ENCODE assay signal across 8 mouse cellular contexts in the genomic region with DNA sequence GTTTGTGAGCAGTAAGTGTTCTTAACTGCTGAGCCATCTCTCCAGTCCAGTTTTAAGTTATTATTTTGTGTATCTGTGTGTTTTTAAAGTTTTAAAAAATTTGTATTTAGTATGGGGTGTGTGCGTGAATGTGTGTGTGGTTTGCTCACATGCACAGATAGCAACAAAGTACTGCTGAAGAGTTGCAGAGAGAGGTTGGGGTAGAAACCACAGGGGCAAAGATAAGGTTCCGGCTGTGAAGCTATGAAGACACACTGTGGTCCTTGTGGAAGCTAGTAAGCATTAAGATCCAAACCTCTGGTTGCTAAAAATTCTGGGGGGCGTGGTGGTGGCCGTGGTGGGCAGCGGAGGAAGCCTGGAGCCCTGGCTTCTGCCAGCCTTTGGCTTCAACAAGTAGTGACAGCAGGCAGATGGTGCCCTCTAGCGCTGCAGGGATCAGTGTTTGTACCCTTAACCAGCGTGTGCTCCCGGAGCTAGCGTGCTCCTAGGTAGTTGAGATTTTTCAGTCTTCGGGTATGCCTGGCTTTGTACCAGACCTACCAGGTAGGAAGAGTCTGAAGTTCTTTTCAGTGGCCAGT. TPM values are rescaled to one million over a fixed set of nuclear protein-coding genes. Genes with fewer than 3 reads are reported as not detected.
A peak's percentile ranks its signal among the peaks of the same experiment; 100 is the strongest.
DNase-seq lines count a peak whose midpoint lies in the region; ATAC-seq lines count a peak whose summit lies in the region.

No protein-coding gene starts in this region.

- H3K4me2 ChIP-seq in liver, embryonic 11.5 days, result peak overlapping the region; percentile 23

- H3K27ac ChIP-seq in liver, embryonic 11.5 days (ENCODE audit: low read depth, low read length), result peak overlapping the region; percentile 2; the same call in 1 of the 2 replicates

- no peaks in the 10 kb centered on the region for H3K27me3 ChIP-seq in liver, embryonic 11.5 days (replicated peaks; ENCODE audit: control insufficient read depth, insufficient read depth, low read length)

- DNase-seq in left cerebral cortex, adult 18-20 months (ENCODE audit: low spot score in 2 of 2), result peak; percentile 30 to 56
- no peak for DNase-seq in left cerebral cortex, adult 8-10 months (ENCODE audit: low spot score in 2 of 2)
- peak; percentile 75 to 80 for DNase-seq in adrenal gland, postnatal 36 days
- DNase-seq in liver, embryonic 11.5 days (ENCODE audit: low spot score), result no peak
- DNase-seq in retina, postnatal 1 day, result peak; percentile 63

- WGBS in liver, embryonic 11.5 days, result 37% methylated on average over 10 of the region's 10 CpGs

- H3K9ac ChIP-seq in liver, embryonic 11.5 days (ENCODE audit: low read depth, low read length), result 0 out of 2 replicates have a peak overlapping the region, but pooled peaks have one; percentile 7

- H3K36me3 ChIP-seq in liver, embryonic 11.5 days (ENCODE audit: control insufficient read depth, insufficient read depth, low read length), result no peaks in the 10 kb centered on the region

- no peaks in the 10 kb centered on the region for H3K9me3 ChIP-seq in liver, embryonic 11.5 days (ENCODE audit: control insufficient read depth, low read length)

- H3K4me3 ChIP-seq in liver, embryonic 11.5 days (ENCODE audit: low read depth, low read length), result no peak overlapping the region

- H3K4me1 ChIP-seq in liver, embryonic 11.5 days (replicated peaks; ENCODE audit: control insufficient read depth, insufficient read depth, low read length), result peaks cover 17% of the 10 kb centered on the region

- peak; percentile 64 for ATAC-seq in granulocyte monocyte progenitor cell, adult 5-6 weeks (replicated peaks; ENCODE audit: poor library complexity, severe bottlenecking)
- ATAC-seq in liver, embryonic 11.5 days (replicated peaks; ENCODE audit: low FRiP score), result no peak
- ATAC-seq in inflammation-experienced regulatory T-cells, adult 6 months, result no peak
- ATAC-seq in erythroid progenitor cell, adult 5-6 weeks (replicated peaks; ENCODE audit: low FRiP score, poor library complexity, severe bottlenecking), result no peak

RNA-seq across cellular contexts. Expression of gene Aacs, which starts 13.7 kb away (rescaled TPM):
- total RNA-seq in left cerebral cortex, adult 18-20 months (2021), result 10 to 100 TPM; 45.7 to 49.5 TPM
- total RNA-seq in left cerebral cortex, adult 8-10 months (2022), result 10 to 100 TPM; 40.9 to 49.1 (median 44.4) TPM
- 100 to 1,000 TPM in 1 of 2 experiments, 10 to 100 TPM in 1; 96.1 to 101 TPM for total RNA-seq in adrenal gland, postnatal 36 days (2021)
- total RNA-seq in granulocyte monocyte progenitor cell, adult 5-6 weeks (2014; fragmentation: Nextera tagmentation), result 10.3 and 15.1 TPM in 2 replicates
- 11.7 and 12.2 TPM in 2 replicates for total RNA-seq in granulocyte monocyte progenitor cell, adult 5-6 weeks (2017)
- polyA plus RNA-seq in liver, embryonic 11.5 days (2014; fragmentation: Nextera tagmentation; extraction: Ambion mirVana), result 29.3 and 29.7 TPM in 2 replicates
- 10 to 100 TPM; 22.5 to 25.4 (median 24.7) TPM for polyA plus RNA-seq in inflammation-experienced regulatory T-cells, adult 6 months (2017; shearing (Covaris generic))
- 6.5 and 13.4 TPM in 2 replicates for total RNA-seq in erythroid progenitor cell, adult 5-6 weeks (2015; ENCODE audit: low replicate concordance)
- total RNA-seq in erythroid progenitor cell, adult 5-6 weeks (2017; ENCODE audit: low replicate concordance), result 1.2 and 7.1 TPM in 2 replicates

RNA-seq across cellular contexts. Expression of gene Bri3bp, which starts 20.6 kb away (rescaled TPM):
- total RNA-seq in left cerebral cortex, adult 18-20 months (2021), result 10 to 100 TPM; 91.8 to 96.3 TPM
- 10 to 100 TPM; 81.9 to 94.4 (median 86.6) TPM for total RNA-seq in left cerebral cortex, adult 8-10 months (2022)
- 10 to 100 TPM; 25.6 to 39.0 TPM for total RNA-seq in adrenal gland, postnatal 36 days (2021)
- total RNA-seq in granulocyte monocyte progenitor cell, adult 5-6 weeks (2014; fragmentation: Nextera tagmentation), result 43.5 and 68.5 TPM in 2 replicates
- total RNA-seq in granulocyte monocyte progenitor cell, adult 5-6 weeks (2017), result 24.4 and 25.4 TPM in 2 replicates
- 63.6 and 67.9 TPM in 2 replicates for polyA plus RNA-seq in liver, embryonic 11.5 days (2014; fragmentation: Nextera tagmentation; extraction: Ambion mirVana)
- polyA plus RNA-seq in inflammation-experienced regulatory T-cells, adult 6 months (2017; shearing (Covaris generic)), result 10 to 100 TPM in 1 of 3 experiments, 1 to 10 TPM in 2; 5.6 to 12.9 (median 8.3) TPM
- 5.4 and 10.5 TPM in 2 replicates for total RNA-seq in erythroid progenitor cell, adult 5-6 weeks (2015; ENCODE audit: low replicate concordance)
- 2.0 and 2.4 TPM in 2 replicates for total RNA-seq in erythroid progenitor cell, adult 5-6 weeks (2017; ENCODE audit: low replicate concordance)

RNA-seq across cellular contexts. Expression of gene Dhx37, which starts 28.0 kb away (rescaled TPM):
- 10 to 100 TPM; 11.9 to 14.6 TPM for total RNA-seq in left cerebral cortex, adult 18-20 months (2021)
- total RNA-seq in left cerebral cortex, adult 8-10 months (2022), result 10 to 100 TPM in 3 of 4 experiments, 1 to 10 TPM in 1; 9.4 to 12.9 (median 11.7) TPM
- total RNA-seq in adrenal gland, postnatal 36 days (2021), result 10 to 100 TPM; 16.3 to 21.9 TPM
- 16.8 and 25.8 TPM in 2 replicates for total RNA-seq in granulocyte monocyte progenitor cell, adult 5-6 weeks (2014; fragmentation: Nextera tagmentation)
- total RNA-seq in granulocyte monocyte progenitor cell, adult 5-6 weeks (2017), result 53.0 and 56.7 TPM in 2 replicates
- polyA plus RNA-seq in liver, embryonic 11.5 days (2014; fragmentation: Nextera tagmentation; extraction: Ambion mirVana), result 18.5 and 19.4 TPM in 2 replicates
- polyA plus RNA-seq in inflammation-experienced regulatory T-cells, adult 6 months (2017; shearing (Covaris generic)), result 10 to 100 TPM in 1 of 3 experiments, 1 to 10 TPM in 2; 6.9 to 10.2 (median 9.2) TPM
- 3.2 and 5.0 TPM in 2 replicates for total RNA-seq in erythroid progenitor cell, adult 5-6 weeks (2015; ENCODE audit: low replicate concordance)
- total RNA-seq in erythroid progenitor cell, adult 5-6 weeks (2017; ENCODE audit: low replicate concordance), result 3.6 and 15.9 TPM in 2 replicates

Comparison
In these comparisons a context has a peak if more than half of its experiments do, and no peak if none do; other contexts are left out.
1. DNase-seq: peak in left cerebral cortex, adult 18-20 months (2 of 2), adrenal gland, postnatal 36 days (2 of 2) and retina, postnatal 1 day (single experiment); none in left cerebral cortex, adult 8-10 months (0 of 2) and liver, embryonic 11.5 days (single experiment).